Mouse (Mus musculus): ENCODE measurements around the gene Ccdc127. TPM values are rescaled to one million over a fixed set of nuclear protein-coding genes. Genes with fewer than 3 reads are reported as not detected.

The Ccdc127 gene
- total and polyA plus RNA-seq, 2 experiments from 2014 or later, result 15.6 to 41.0 TPM

GRCm38 (mm10) chr13:74314616-74315015 is 35.5 kb upstream of the Ccdc127 start:
- Histone ChIP-seq H3K4me1 (ENCODE audit: insufficient read depth, low read length) (peaks cover 9% of the 10 kb centered on the region; the same call in 1 of the 2 replicates), H3K9ac (replicated peaks; ENCODE audit: low read length) (no peak overlapping the region), H3K36me3 (ENCODE audit: insufficient read depth, low read length) (peaks cover 21% of the 10 kb centered on the region), H3K4me2 (ENCODE audit: low read depth, low read length) (no peak overlapping the region), H3K27me3 (ENCODE audit: insufficient read depth, low read length) (no peaks in the 10 kb centered on the region), H3K4me3 (ENCODE audit: low read length) (no peak overlapping the region), H3K27ac (no peak overlapping the region), H3K9me3 (ENCODE audit: low read length) (no peaks in the 10 kb centered on the region)
- WGBS, result 98% methylated on average over 3 of the region's 3 CpGs
- DNase-seq (ENCODE audit: low spot score) (no peak), ATAC-seq (no peak)
- TF ChIP-seq CTCF (IDR thresholded peaks at IDR 0.05; ENCODE audit: low read depth), result no peak

DNA sequence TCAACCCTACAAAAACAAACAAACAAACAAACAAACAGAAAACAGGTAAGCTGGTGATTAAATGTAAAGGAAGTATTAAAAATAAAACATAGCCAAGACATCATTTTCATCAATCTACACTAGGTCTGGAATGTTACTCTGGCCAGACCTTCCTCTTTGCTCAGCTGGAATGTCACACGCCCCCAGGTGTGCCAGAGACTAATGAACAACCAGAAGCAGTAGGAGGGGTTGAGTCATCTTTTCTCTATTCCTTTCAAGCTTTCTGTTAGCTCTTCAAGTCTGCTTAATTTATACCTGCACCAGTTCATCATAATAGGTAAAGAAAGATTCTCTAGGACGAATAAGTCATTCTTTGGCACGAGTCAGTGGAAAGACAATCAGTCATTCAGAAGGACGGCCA is 33.7 kb upstream of the Ccdc127 start:
- Histone ChIP-seq H3K4me2 (ENCODE audit: low read depth, low read length) (peak overlapping the region; percentile 78), H3K4me3 (ENCODE audit: low read length) (peak overlapping the region; percentile 76), H3K9ac (replicated peaks; ENCODE audit: low read length) (peak overlapping the region; percentile 69), H3K27ac (peak overlapping the region; percentile 49; the same call in 1 of the 2 replicates), H3K27me3 (ENCODE audit: insufficient read depth, low read length) (no peaks in the 10 kb centered on the region), H3K4me1 (ENCODE audit: insufficient read depth, low read length) (peaks cover 9% of the 10 kb centered on the region; the same call in 1 of the 2 replicates), H3K9me3 (ENCODE audit: low read length) (no peaks in the 10 kb centered on the region), H3K36me3 (ENCODE audit: insufficient read depth, low read length) (peaks cover 15% of the 10 kb centered on the region)
- TF ChIP-seq CTCF (IDR thresholded peaks at IDR 0.05; ENCODE audit: low read depth), result no peak
- DNase-seq (ENCODE audit: low spot score), result no peak
- WGBS, result 23% methylated on average over 4 of the region's 4 CpGs
- no peak for ATAC-seq

DNA sequence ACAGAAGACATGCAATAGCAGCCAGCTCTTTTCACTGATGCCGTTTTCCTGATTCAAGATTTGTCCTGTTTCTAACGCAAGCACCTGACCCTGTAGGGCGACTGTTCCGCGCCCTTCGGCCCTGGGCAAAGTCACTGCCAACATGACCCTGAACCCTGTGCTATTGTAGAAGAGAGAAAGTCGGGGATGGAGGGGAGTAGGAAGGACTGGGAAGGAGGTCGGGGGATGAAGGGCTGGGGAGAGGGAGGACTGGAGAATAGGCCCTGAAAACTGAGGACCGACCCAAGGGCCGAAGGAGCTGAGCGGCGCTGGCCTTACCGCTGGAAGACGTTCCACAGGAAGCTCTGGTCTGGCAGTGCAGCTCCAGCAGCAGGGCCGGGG is 33.3 kb upstream of the Ccdc127 start:
- ATAC-seq (no peak), DNase-seq (ENCODE audit: low spot score) (no peak)
- Histone ChIP-seq H3K9ac (replicated peaks; ENCODE audit: low read length) (peak overlapping the region; percentile 69), H3K9me3 (ENCODE audit: low read length) (no peaks in the 10 kb centered on the region), H3K4me3 (ENCODE audit: low read length) (peak overlapping the region; percentile 76), H3K27ac (peak overlapping the region; percentile 49; the same call in 1 of the 2 replicates), H3K4me1 (ENCODE audit: insufficient read depth, low read length) (peaks cover 9% of the 10 kb centered on the region; the same call in 1 of the 2 replicates), H3K4me2 (ENCODE audit: low read depth, low read length) (peak overlapping the region; percentile 78), H3K36me3 (ENCODE audit: insufficient read depth, low read length) (peaks cover 19% of the 10 kb centered on the region), H3K27me3 (ENCODE audit: insufficient read depth, low read length) (no peaks in the 10 kb centered on the region)
- WGBS, result 3% methylated on average over 15 of the region's 15 CpGs
- no peak for TF ChIP-seq CTCF (IDR thresholded peaks at IDR 0.05; ENCODE audit: low read depth)

DNA sequence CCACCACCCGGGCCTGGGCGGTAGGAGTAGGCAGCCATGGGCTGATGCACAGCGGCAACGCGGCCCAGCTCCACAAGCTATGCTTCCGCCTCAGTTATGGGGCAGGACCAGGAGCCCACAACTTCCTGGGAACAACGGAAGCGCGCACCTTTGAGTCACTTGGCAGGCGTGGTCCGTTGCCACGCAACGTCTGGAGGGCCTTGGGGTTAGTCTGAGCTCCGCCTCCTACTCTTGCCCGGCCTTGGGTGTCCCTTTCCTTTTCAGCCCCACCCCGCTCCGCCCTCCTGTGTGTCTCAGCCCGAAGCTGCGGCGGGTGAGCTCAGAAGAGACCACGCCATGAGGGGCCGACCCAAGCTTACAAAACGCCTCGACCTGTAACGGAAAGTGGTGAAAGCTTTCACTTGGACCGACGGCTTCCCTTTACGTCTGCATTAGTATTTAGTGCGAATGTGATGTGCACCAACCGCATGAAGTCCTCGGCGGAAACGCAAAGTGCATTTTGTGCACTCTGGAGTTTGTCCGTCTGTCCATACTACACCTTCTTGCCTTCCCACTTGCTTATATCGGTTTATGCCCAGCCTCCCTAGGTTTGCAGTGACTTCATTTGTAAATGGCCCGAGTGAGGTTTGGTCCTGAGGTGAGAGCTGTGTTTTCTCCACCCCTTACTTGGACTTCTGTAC is 32.8 kb upstream of the Ccdc127 start, which contains the start of gene Pdcd6:
TSS of gene Pdcd6 (minus strand) at position 411 of the 680 bp plus-strand sequence.
- Histone ChIP-seq H3K27ac (peak within 1 kb of the TSS; percentile 49), H3K27me3 (ENCODE audit: insufficient read depth, low read length) (no peaks in the 10 kb centered on the region), H3K9ac (replicated peaks; ENCODE audit: low read length) (peak within 1 kb of the TSS; percentile 69), H3K4me1 (ENCODE audit: insufficient read depth, low read length) (peaks cover 9% of the 10 kb centered on the region; the same call in 1 of the 2 replicates), H3K4me3 (ENCODE audit: low read length) (peak within 1 kb of the TSS; percentile 76), H3K36me3 (ENCODE audit: insufficient read depth, low read length) (peaks cover 24% of the 10 kb centered on the region), H3K9me3 (ENCODE audit: low read length) (no peaks in the 10 kb centered on the region), H3K4me2 (ENCODE audit: low read depth, low read length) (peak within 1 kb of the TSS; percentile 78)
- peak; percentile 95 for DNase-seq (ENCODE audit: low spot score)
- WGBS, result under 1% methylated on average over 34 of the region's 36 CpGs
- no peak for TF ChIP-seq CTCF (IDR thresholded peaks at IDR 0.05; ENCODE audit: low read depth)
- ATAC-seq, result peak; percentile 97

- no peak overlapping the region for H3K27ac ChIP-seq
- H3K4me2 ChIP-seq (ENCODE audit: low read depth, low read length), result no peak overlapping the region
- peaks cover 59% of the 10 kb centered on the region for H3K36me3 ChIP-seq (ENCODE audit: insufficient read depth, low read length)
- H3K4me1 ChIP-seq (ENCODE audit: insufficient read depth, low read length), result no peaks in the 10 kb centered on the region
- H3K27me3 ChIP-seq (ENCODE audit: insufficient read depth, low read length), result no peaks in the 10 kb centered on the region
- no peak for TF ChIP-seq CTCF (IDR thresholded peaks at IDR 0.05; ENCODE audit: low read depth)
- H3K4me3 ChIP-seq (ENCODE audit: low read length), result no peak overlapping the region
- DNase-seq (ENCODE audit: low spot score) (no peak), ATAC-seq (no peak)
- no peaks in the 10 kb centered on the region for H3K9me3 ChIP-seq (ENCODE audit: low read length)
- no peak overlapping the region for H3K9ac ChIP-seq (replicated peaks; ENCODE audit: low read length)
Observed at GRCm38 (mm10) chr13:74329321-74329720, 20.8 kb upstream of the Ccdc127 start.

DNA sequence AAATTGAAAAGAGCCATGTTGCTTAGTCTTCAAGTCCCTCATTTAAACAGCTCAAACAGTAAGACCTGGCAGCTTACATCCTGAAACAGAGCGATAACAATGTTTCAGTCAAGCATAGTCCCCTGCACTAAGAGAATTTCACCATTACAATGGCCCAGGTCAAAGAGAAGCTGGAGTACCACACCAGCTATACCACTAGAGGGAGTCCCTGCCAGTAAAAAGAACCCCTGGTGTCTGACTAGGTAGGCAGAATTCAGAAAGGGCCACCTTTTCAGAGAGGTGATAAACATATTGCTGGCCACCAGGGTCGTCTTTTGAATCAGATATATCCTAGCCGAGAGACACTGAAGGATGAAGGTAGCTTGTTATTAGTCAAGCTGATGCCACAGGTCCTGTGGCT is 9.1 kb upstream of the Ccdc127 start:
- WGBS, result 50% methylated on average over 3 of the region's 3 CpGs
- peak; percentile 74 for DNase-seq (ENCODE audit: low spot score)
- no peaks in the 10 kb centered on the region for H3K9me3 ChIP-seq (ENCODE audit: low read length)
- H3K4me3 ChIP-seq (ENCODE audit: low read length), result no peak overlapping the region
- peak; percentile 85 for ATAC-seq
- no peak overlapping the region for H3K9ac ChIP-seq (replicated peaks; ENCODE audit: low read length)
- TF ChIP-seq CTCF (IDR thresholded peaks at IDR 0.05; ENCODE audit: low read depth), result peak; percentile 77
- H3K4me2 ChIP-seq (ENCODE audit: low read depth, low read length), result no peak overlapping the region
- no peaks in the 10 kb centered on the region for H3K4me1 ChIP-seq (ENCODE audit: insufficient read depth, low read length)
- H3K36me3 ChIP-seq (ENCODE audit: insufficient read depth, low read length), result peaks cover 50% of the 10 kb centered on the region
- H3K27ac ChIP-seq, result no peak overlapping the region
- no peaks in the 10 kb centered on the region for H3K27me3 ChIP-seq (ENCODE audit: insufficient read depth, low read length)

- ATAC-seq (no peak), DNase-seq (ENCODE audit: low spot score) (peak; percentile 45)
- no peak for TF ChIP-seq CTCF (IDR thresholded peaks at IDR 0.05; ENCODE audit: low read depth)
Observed at GRCm38 (mm10) chr13:74350435-74350906, 362 bp downstream of the Ccdc127 start.

More at GRCm38 (mm10) chr13:74350435-74350906, 362 bp downstream of the Ccdc127 start:
- Histone ChIP-seq H3K4me1 (ENCODE audit: insufficient read depth, low read length) (peaks cover 4% of the 10 kb centered on the region; the same call in 1 of the 2 replicates), H3K27me3 (ENCODE audit: insufficient read depth, low read length) (no peaks in the 10 kb centered on the region), H3K9ac (replicated peaks; ENCODE audit: low read length) (peak overlapping the region; percentile 77), H3K4me2 (ENCODE audit: low read depth, low read length) (peak overlapping the region; percentile 78), H3K36me3 (ENCODE audit: insufficient read depth, low read length) (no peaks in the 10 kb centered on the region; the same call in 1 of the 2 replicates), H3K4me3 (ENCODE audit: low read length) (peak overlapping the region; percentile 65), H3K9me3 (ENCODE audit: low read length) (no peaks in the 10 kb centered on the region), H3K27ac (peak overlapping the region; percentile 81; the same call in 1 of the 2 replicates)
- 3% methylated on average over 15 of the region's 15 CpGs for WGBS

All from hindbrain, postnatal 0 days (tissue).